In the genomic region with DNA sequence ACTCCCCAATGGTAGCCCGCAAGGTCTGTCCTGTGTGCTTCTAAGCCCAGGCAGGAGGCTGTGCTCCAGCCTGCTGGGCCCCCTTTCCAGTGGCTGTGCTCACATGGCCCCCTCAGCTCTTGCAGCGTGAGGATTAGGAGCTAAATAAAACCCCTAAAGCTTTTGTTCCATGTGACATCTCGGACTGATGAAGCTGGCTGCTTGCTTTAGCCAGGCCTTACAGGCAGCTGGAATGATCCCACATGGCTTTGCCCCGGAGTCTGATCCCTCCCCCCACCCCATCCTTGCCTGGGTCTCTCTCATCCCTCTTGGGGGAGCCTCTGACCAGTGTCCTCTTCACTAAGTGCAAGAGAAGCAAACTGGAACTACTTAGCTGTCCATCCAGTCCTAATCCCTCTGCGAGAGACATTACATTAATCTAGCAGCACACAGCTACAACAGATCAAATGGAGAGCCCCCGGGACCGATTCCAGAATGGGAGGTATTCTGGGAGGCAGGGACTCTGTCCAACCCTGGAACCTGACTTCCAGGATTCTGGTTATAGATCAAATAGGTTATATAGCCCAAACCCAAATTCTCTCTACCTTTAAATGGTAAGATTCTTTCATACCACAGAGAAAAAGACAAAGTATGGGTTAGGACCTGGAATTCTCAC, we compare ENCODE assay signal across 9 mouse cellular contexts.
A peak's percentile ranks its signal among the peaks of the same experiment; 100 is the strongest.
DNase-seq lines count a peak whose midpoint lies in the region; ATAC-seq and TF ChIP-seq lines count a peak whose summit lies in the region.
"Had no signal": no experiment of that assay in that cellular context is flagged by ENCODE, and none has a peak within 500 bp of the region (broad histone marks: within the 10 kb centered on the region; RNA-seq: fewer than 3 reads in every experiment).

No protein-coding gene starts in this region.

- H3K9me3 ChIP-seq in forebrain, embryonic 13.5 days (replicated peaks), result no peaks in the 10 kb centered on the region
- H3K9me3 ChIP-seq in hindbrain, embryonic 14.5 days (ENCODE audit: control insufficient read depth, low read length), result no peaks in the 10 kb centered on the region
- no peaks in the 10 kb centered on the region for H3K9me3 ChIP-seq in neural tube, embryonic 15.5 days (replicated peaks)

- no peak for TF ChIP-seq CTCF in heart, adult 2 months (IDR thresholded peaks at IDR 0.05)

- no peak for TF ChIP-seq POLR2A in heart, adult 2 months (IDR thresholded peaks at IDR 0.05; ENCODE audit: insufficient read depth, low read depth, low read length)

- intact Hi-C loops in heart, adult 2 months (cut with DNase I), result no loop called here
- intact Hi-C loops in heart, postnatal 25 days (cut with DNase I), result no loop called here

- peak in 1 of 2 experiments; percentile 32 for DNase-seq in heart, adult 2 months
- DNase-seq in heart, postnatal 25 days (ENCODE audit: low spot score), result no peak
- no peak for DNase-seq in hindbrain, embryonic 14.5 days (ENCODE audit: low spot score)
- no peak for DNase-seq in B cell, adult 2 months
- DNase-seq in layer of hippocampus, postnatal 10 days (ENCODE audit: low spot score in 2 of 2), result no peak
- DNase-seq in right cerebral cortex, adult 18-20 months, result no peak
- DNase-seq: thymus, postnatal 14 days had no signal

- H3K27me3 ChIP-seq in heart, adult 2 months (ENCODE audit: control insufficient read depth, insufficient read depth, low read length), result no peaks in the 10 kb centered on the region
- no peaks in the 10 kb centered on the region for H3K27me3 ChIP-seq in forebrain, embryonic 13.5 days
- no peaks in the 10 kb centered on the region for H3K27me3 ChIP-seq in hindbrain, embryonic 14.5 days (ENCODE audit: control insufficient read depth, insufficient read depth, low read length)
- H3K27me3 ChIP-seq in neural tube, embryonic 15.5 days (replicated peaks), result no peaks in the 10 kb centered on the region

- 39% methylated on average over 7 of the region's 7 CpGs for WGBS in heart, adult 2 months
- 7% methylated on average over 7 of the region's 7 CpGs for WGBS in forebrain, embryonic 13.5 days
- 38% methylated on average over 7 of the region's 7 CpGs for WGBS in hindbrain, embryonic 14.5 days
- WGBS in neural tube, embryonic 15.5 days, result 34% methylated on average over 7 of the region's 7 CpGs

- peaks cover 8% of the 10 kb centered on the region for H3K36me3 ChIP-seq in heart, adult 2 months (ENCODE audit: control insufficient read depth, insufficient read depth, low read length)
- 0 out of 2 replicates have a peak, but pooled peaks cover 5% of the 10 kb centered on the region for H3K36me3 ChIP-seq in forebrain, embryonic 13.5 days (ENCODE audit: poor library complexity, severe bottlenecking)
- no peaks in the 10 kb centered on the region for H3K36me3 ChIP-seq in hindbrain, embryonic 14.5 days (replicated peaks; ENCODE audit: control insufficient read depth, insufficient read depth)
- H3K36me3 ChIP-seq in neural tube, embryonic 15.5 days, result no peaks in the 10 kb centered on the region

- peaks cover 2% of the 10 kb centered on the region; the same call in 1 of the 2 replicates for H3K79me2 ChIP-seq in heart, adult 2 months (replicated peaks; ENCODE audit: control insufficient read depth, insufficient read depth, low read length)

- peak overlapping the region; percentile 1 for H3K27ac ChIP-seq in heart, adult 2 months
- H3K27ac ChIP-seq in forebrain, embryonic 13.5 days, result peak overlapping the region; percentile 69
- H3K27ac ChIP-seq in hindbrain, embryonic 14.5 days, result peak overlapping the region; percentile 68
- H3K27ac ChIP-seq in neural tube, embryonic 15.5 days (replicated peaks), result peak overlapping the region; percentile 48; the same call in 1 of the 2 replicates

- H3K4me2 ChIP-seq in forebrain, embryonic 13.5 days, result peak overlapping the region; percentile 34
- H3K4me2 ChIP-seq in hindbrain, embryonic 14.5 days (replicated peaks), result 0 out of 2 replicates have a peak overlapping the region, but pooled peaks have one; percentile 7
- peak overlapping the region; percentile 5; the same call in 1 of the 2 replicates for H3K4me2 ChIP-seq in neural tube, embryonic 15.5 days

- TF ChIP-seq EP300 in heart, adult 2 months (IDR thresholded peaks at IDR 0.05; ENCODE audit: insufficient read depth, low read depth, low read length), result no peak

- no peak overlapping the region for H3K4me3 ChIP-seq in heart, adult 2 months
- no peak overlapping the region for H3K4me3 ChIP-seq in forebrain, embryonic 13.5 days
- H3K4me3 ChIP-seq in hindbrain, embryonic 14.5 days (replicated peaks; ENCODE audit: low read length), result no peak overlapping the region
- no peak overlapping the region for H3K4me3 ChIP-seq in neural tube, embryonic 15.5 days (replicated peaks)

- H3K9ac ChIP-seq in heart, adult 2 months (ENCODE audit: low read depth, low read length), result no peak overlapping the region
- H3K9ac ChIP-seq in forebrain, embryonic 13.5 days, result peak overlapping the region; percentile 14
- peak overlapping the region; percentile 40 for H3K9ac ChIP-seq in hindbrain, embryonic 14.5 days
- 0 out of 2 replicates have a peak overlapping the region, but pooled peaks have one; percentile 17 for H3K9ac ChIP-seq in neural tube, embryonic 15.5 days (replicated peaks)

- peak; percentile 39; the same call in 1 of the 2 replicates for ATAC-seq in forebrain, embryonic 13.5 days
- no peak for ATAC-seq in hindbrain, embryonic 14.5 days (ENCODE audit: low FRiP score)
- ATAC-seq in neural tube, embryonic 15.5 days (ENCODE audit: low FRiP score), result no peak

- peaks cover 24% of the 10 kb centered on the region for H3K4me1 ChIP-seq in heart, adult 2 months (ENCODE audit: control insufficient read depth, insufficient read depth, low read length)
- H3K4me1 ChIP-seq in forebrain, embryonic 13.5 days, result peaks cover 88% of the 10 kb centered on the region
- H3K4me1 ChIP-seq in hindbrain, embryonic 14.5 days (replicated peaks; ENCODE audit: control insufficient read depth, insufficient read depth, low read length), result peaks cover 57% of the 10 kb centered on the region
- H3K4me1 ChIP-seq in neural tube, embryonic 15.5 days, result peaks cover 70% of the 10 kb centered on the region

Comparison
In these comparisons a context has a peak if more than half of its experiments do, and no peak if none do; other contexts are left out.
1. H3K27ac ChIP-seq: peak in every context shown above with its lines; median percentile 69 in forebrain, embryonic 13.5 days; 68 in hindbrain, embryonic 14.5 days; 48 in neural tube, embryonic 15.5 days; 1 in heart, adult 2 months.